Mouse (Mus musculus) left cerebral cortex, adult 8-10 months (tissue): ENCODE results near the gene Rragd. TPM values are rescaled to one million over a fixed set of nuclear protein-coding genes. Genes with fewer than 3 reads are reported as not detected.
A peak's percentile ranks its signal among the peaks of the same experiment; 100 is the strongest.
"Not testable (repeated sequence)": the region's sequence is repeated elsewhere in the genome, so short reads cannot be mapped to it uniquely, and the experiment has no call there.

Experiments
- DNase-seq, 2 experiments: peaks; one replicate each; pipeline ENCODE4 v3.0.0; 2022; ENCODE audit warnings: low spot score in 2 of 2
- total RNA-seq, 4 experiments: library from RNA; stranded (reverse); gene quantifications; 2 replicates each; pipeline ENCODE4 v1.2.4; 2022

Gene Rragd
- 100 to 1,000 TPM in 2 of 4 experiments, 10 to 100 TPM in 2; 95.8 to 117 (median 104) TPM for total RNA-seq

GRCm38 (mm10) chr4:32982716-32983175 is at the start of gene Rragd:
Rragd (plus strand) TSS chr4:32983037.
- DNase-seq: peak; percentile 21 to 46

GRCm38 (mm10) chr4:32936762-32937341 is 46.0 kb upstream of the Rragd start:
- DNase-seq: no peak

GRCm38 (mm10) chr4:32939521-32939920 is 43.3 kb upstream of the Rragd start:
- DNase-seq: no peak

DNA sequence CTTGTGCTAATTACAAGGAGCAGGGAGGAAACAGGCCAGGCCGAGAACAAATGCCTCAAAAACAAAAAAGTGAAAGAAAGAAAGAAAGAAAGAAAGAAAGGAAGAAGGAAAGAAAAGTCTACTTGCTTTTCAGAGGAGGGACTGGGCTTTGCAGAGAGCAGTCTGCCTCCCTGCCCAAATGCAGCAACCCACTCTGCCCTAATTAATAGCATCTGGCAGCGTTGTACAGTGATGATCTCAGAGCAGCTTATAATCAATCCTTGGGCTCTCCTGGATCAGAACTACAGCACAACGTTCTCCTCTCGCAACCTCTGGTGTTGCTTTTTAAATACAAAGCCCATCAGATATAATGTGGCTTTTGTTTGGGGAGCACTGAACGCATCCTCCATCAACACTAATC is 42.9 kb upstream of the Rragd start:
- no peak for DNase-seq

DNA sequence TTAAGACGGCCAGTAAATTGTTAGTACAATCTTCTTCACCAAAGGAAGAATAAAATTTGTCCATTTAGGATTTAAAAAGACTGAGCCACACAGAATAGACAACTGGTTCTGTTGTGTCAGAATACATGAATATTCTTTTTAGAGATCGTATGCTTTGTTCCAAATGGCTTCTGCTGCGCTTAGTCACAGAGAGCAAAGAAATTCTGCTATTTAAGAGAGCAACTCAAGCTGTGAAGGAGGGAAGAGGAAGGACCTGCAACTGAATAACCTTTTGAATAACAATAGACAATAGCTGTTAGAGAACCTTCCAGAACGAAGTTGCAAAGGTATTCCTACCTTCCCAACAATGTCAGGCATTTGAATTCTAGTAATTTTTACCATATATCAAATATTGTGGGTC is 41.9 kb upstream of the Rragd start:
- no peak for DNase-seq

GRCm38 (mm10) chr4:32947631-32948030 is 35.2 kb upstream of the Rragd start:
- DNase-seq: no peak

GRCm38 (mm10) chr4:32948696-32949095 is 34.1 kb upstream of the Rragd start:
- no peak for DNase-seq

GRCm38 (mm10) chr4:32950356-32951034 is 32.3 kb upstream of the Rragd start, which contains the start of gene Ankrd6:
Ankrd6 (minus strand) TSS chr4:32950841.
- peak; percentile 40 to 80 for DNase-seq

- DNase-seq: no peak
Measured at GRCm38 (mm10) chr4:32951035-32951940, 31.5 kb upstream of the Rragd start.

DNA sequence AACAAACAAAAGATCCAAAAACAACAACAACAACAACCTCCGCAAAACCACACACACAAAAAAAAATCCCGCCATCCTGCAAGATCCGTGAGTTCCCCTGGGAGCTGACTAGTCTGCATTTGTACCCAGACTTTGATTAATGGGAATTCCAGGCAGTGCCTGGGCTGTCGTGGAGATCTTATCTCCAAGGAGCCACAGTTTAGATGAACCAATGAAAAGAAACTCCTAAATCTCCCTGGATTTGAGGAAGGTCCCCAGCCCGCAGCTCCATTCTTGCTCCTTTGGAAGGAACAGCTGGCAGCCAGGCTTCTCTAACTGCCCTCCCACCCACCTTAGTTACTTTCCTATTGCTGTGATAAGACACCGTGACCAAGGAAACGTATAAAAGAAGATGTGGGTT is 30.2 kb upstream of the Rragd start:
- no peak for DNase-seq

- no peak for DNase-seq
Measured at GRCm38 (mm10) chr4:32956423-32956822, 26.4 kb upstream of the Rragd start.

DNA sequence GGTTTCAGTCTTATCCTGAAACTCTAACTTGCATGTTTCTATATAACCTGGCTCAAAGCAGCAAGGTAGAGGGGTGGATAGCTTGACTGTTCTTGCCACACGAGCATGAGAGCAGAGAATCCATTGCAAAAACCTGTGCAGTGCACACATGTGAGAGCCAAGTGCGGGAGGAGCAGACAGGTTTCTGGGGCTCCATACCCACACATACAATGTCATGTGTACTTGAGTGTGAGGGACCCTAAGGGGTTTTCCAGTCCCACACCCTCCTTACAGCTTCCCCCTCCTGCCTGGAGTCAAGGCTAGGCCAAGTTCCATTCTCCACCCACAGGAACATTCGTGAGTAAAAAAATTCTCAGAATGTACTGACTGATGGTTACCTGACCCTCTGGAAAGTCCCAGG is 21.4 kb upstream of the Rragd start:
- DNase-seq: no peak

DNA sequence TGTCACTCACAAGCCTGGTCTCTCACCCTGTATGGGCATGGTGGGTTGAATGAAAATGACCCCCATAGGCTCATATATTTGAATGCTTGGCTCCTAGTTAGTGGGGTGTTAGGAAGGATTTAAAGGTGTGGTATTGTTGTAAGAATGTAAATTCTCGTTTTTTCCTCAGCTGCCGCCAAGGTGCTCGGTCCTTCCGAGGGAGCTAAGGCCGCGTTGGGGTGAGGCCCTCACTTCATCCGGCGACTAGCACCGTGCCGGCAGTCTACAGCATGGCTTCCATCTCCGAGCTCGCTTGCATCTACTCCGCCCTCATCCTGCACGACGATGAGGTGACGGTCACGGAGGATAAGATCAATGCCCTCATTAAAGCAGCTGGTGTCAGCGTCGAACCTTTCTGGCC is 18.2 kb upstream of the Rragd start:
- DNase-seq: not testable (repeated sequence)

DNA sequence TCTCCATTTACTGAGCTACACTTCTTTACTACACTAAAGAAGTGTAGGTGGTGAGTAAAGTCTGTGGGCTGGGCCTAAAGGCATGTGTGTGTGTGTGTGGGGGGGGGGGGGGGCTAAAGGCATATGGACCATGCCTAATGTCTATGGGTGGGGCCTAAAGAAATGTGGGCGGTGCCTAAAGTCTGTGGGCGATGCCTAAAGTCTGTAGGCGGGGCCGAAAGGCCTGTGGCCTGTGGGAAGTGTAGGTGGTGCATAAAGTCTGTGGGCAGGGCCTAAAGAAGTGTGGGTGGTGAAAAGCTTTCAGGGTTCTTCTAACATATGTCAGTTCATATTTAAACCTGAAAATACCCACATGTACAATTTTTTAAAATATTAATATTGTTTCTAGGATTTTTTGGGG is 5.5 kb upstream of the Rragd start:
- DNase-seq: no peak

DNA sequence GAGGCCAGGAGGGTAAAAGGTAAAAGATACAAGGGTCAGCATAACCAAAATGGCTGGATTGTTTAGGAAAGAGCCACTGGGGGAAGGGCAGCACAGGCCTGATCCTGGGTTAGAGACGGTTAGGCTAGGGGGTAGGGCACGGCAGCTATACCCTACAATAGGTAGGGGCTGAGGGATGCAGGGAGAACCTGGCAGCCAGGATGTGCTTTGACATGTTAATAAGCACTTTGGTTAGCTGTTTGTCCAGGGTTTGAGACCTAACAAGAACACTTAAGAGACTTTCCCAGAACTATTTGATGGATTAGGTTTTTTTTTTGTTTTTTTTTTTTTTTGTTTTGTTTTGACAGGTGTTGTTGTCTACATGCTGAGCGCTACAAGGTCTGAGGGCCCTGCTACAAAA is 2.8 kb upstream of the Rragd start:
- DNase-seq: no peak

DNA sequence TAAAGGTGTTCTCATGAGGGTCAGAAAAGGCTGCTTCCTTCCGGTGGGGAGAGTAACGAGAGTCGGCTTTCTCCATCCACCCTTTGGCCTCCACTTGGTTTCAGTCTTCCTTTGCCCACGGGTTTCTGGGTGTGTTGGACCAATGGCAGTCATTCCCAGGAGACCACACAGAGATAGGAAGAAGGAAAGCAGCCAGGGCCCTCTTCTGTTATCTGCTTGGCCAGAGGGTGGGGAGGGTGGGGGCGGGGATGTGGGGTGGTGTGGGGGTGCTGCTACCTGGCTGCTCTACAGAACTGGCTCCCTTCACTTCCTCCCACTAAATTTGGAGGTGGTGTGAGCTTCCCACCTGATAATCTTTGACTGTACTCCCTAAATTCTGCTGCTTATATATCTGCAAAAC is 1.2 kb upstream of the Rragd start:
- no peak for DNase-seq

- DNase-seq: peak; percentile 5 to 70
Measured at GRCm38 (mm10) chr4:32982041-32982715, 659 bp upstream of the Rragd start.

DNA sequence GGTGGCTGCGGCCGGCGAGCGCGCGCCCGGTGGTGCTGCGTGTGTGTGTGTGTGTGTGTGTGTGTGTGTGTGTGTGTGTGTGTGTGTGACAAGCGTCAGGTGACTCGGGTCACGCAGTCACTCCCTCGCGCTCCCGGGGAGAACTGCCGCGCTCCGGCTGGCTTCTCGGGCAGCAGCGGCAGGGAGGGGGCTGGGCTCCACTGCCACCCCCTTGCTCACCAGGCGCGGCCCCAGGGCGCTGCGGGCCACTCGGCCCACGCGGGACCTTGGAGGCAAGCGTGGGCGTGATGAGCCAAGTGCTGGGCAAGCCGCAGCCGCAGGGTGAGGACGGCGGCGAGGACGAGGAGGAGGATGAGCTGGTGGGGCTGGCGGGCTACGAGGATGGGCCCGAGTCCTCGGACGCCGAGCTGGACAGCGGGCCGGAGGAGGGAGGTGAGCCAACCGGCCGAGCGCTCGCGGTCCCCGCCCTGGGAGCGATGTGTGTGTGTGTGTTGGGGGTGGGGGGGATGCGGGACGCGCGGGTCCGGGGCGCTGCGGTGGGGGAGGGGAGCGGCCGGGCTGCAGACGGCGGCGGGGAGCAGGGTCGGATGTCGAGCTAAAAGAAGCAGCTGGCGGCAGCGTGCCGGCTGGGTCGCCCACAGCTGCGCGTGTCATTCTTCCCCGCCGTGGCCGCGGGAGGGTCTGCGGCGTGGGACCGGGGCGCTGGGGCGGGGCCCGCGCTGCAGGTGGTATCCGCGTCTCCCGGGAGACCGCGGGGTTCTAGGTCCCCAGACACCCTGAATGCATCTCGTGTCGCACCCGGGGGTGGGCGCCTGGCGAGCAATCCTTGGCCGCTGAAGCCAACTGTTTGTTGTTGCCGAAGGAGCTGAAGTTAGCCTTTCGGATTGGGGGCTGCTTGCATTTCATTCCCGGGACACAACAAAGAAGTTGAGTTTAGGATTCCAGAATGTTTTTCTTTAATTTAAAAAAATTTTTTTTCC is 629 bp downstream of the Rragd start:
- peak; percentile 57 to 70 for DNase-seq

- DNase-seq: no peak
Measured at GRCm38 (mm10) chr4:32984242-32984641, 1.4 kb downstream of the Rragd start.
